ENCODE assay signal across 10 mouse cellular contexts in the genomic region with DNA sequence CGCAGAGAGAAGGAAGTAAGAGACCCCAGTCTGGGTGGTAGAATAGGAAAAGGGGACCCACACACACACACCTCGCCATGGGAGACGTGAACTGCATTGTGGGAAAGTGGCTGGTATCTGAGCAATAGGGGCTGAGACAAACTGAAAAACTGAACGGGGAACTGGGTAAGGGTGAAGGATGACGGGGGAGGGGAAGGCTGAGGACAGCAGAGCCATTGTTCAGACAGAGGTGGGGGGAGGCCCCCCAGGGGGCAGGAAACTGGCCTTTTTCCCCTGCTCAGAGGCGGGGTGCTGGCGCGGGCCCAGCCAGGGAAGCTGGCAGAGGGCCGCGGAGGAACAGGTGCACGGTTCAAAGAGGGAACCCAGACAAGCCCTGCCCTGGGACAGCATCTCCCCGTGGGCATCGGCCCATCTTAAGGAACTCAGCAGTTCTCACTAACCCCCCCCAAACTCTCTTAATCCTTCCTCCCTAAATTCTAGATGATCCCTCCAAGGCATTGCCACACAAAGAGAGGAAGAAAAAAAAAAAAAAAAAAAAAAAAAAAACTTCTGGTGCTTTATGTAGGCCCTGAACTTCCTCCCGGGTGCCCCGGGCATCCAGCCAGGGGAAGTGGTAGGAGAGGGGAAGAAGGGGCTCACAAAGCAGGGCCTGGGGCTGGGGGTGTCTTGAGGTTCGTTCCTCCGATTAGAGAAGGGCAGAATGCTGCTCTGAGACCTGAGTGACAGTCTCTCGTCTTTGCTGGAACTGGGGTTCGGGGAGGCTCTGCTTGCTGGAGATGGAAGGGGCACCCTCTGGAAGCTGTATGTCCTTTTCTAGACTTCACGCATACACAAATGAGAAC. TPM values are rescaled to one million over a fixed set of nuclear protein-coding genes. Genes with fewer than 3 reads are reported as not detected.
A peak's percentile ranks its signal among the peaks of the same experiment; 100 is the strongest.
DNase-seq lines count a peak whose midpoint lies in the region; ATAC-seq and TF ChIP-seq lines count a peak whose summit lies in the region.
"Had no signal": no experiment of that assay in that cellular context is flagged by ENCODE, and none has a peak within 500 bp of the region (broad histone marks: within the 10 kb centered on the region; RNA-seq: fewer than 3 reads in every experiment).

No protein-coding gene starts in this region.

- peak overlapping the region; percentile 97 for H3K27ac ChIP-seq in MEL (ENCODE audit: control insufficient read depth, low read depth, low read length)
- H3K27ac ChIP-seq in forebrain, embryonic 15.5 days (replicated peaks): peak overlapping the region; percentile 52
- H3K27ac ChIP-seq in liver, embryonic 15.5 days (replicated peaks): peak overlapping the region; percentile 98

- TF ChIP-seq RAD21 in MEL (IDR thresholded peaks at IDR 0.05; ENCODE audit: low read depth, low read length): no peak

- peak; percentile 63 for ATAC-seq in forebrain, embryonic 15.5 days (replicated peaks)
- no peak for ATAC-seq in liver, embryonic 15.5 days (ENCODE audit: insufficient read depth)

- H3ac ChIP-seq in myocyte (ENCODE audit: control insufficient read depth, insufficient read length): no peak overlapping the region

- 20% methylated on average over 17 of the region's 20 CpGs for WGBS in forebrain, embryonic 15.5 days
- WGBS in liver, embryonic 15.5 days (ENCODE audit: insufficient replicate concordance): 13% methylated on average over 20 of the region's 20 CpGs

- peaks cover 16 to 61% of the 10 kb centered on the region in 2 experiments for H3K4me1 ChIP-seq in MEL (ENCODE audit: control insufficient read depth in 1 of 2, insufficient read depth in 2 of 2, low read length in 2 of 2)
- H3K4me1 ChIP-seq in forebrain, embryonic 15.5 days: peaks cover 18% of the 10 kb centered on the region
- H3K4me1 ChIP-seq in liver, embryonic 15.5 days (replicated peaks): peaks cover 80% of the 10 kb centered on the region

- H3K79me2 ChIP-seq in MEL (ENCODE audit: control insufficient read depth, insufficient read depth, low read length, poor library complexity) (peaks cover 53% of the 10 kb centered on the region), myocyte (ENCODE audit: control insufficient read depth, insufficient read depth) (peaks cover 33% of the 10 kb centered on the region)

- peak; percentile 27 to 48 for DNase-seq in frontal cortex, postnatal 14 days (ENCODE audit: low spot score in 2 of 2)
- DNase-seq in frontal cortex, postnatal 36 days (ENCODE audit: low spot score in 2 of 2): no peak
- DNase-seq in MEL (ENCODE audit: low read depth, low spot score): peak; percentile 89
- peak; percentile 87 for DNase-seq in induced T-regulatory cell, adult 2 months (ENCODE audit: low read depth)
- DNase-seq in thymus, postnatal 25 days: peak; percentile 92

- TF ChIP-seq EP300 in MEL (IDR thresholded peaks at IDR 0.05; ENCODE audit: low read depth in 1 of 2, low read length in 2 of 2): peak; percentile 43 to 66

- peak overlapping the region; percentile 23; the same call in 1 of the 2 replicates for H3K4me2 ChIP-seq in forebrain, embryonic 15.5 days (replicated peaks)
- peak overlapping the region; percentile 92 for H3K4me2 ChIP-seq in liver, embryonic 15.5 days
- peak overlapping the region; percentile 50 for H3K4me2 ChIP-seq in myocyte (ENCODE audit: low read depth)

- peak overlapping the region; percentile 95 for H3K9ac ChIP-seq in MEL (ENCODE audit: control insufficient read depth, low read depth, low read length, poor library complexity, severe bottlenecking)
- H3K9ac ChIP-seq in forebrain, embryonic 15.5 days (replicated peaks): no peak overlapping the region
- H3K9ac ChIP-seq in liver, embryonic 15.5 days: peak overlapping the region; percentile 100

- H3K4me3 ChIP-seq in MEL (ENCODE audit: control insufficient read depth in 1 of 2, insufficient read depth in 1 of 2, low read depth in 2 of 2, low read length in 2 of 2) (peak overlapping the region; percentile 74 to 90), myocyte (no peak overlapping the region)
- no peak overlapping the region for H3K4me3 ChIP-seq in forebrain, embryonic 15.5 days
- H3K4me3 ChIP-seq in liver, embryonic 15.5 days (replicated peaks): peak overlapping the region; percentile 86

- TF ChIP-seq POLR2A in MEL (IDR thresholded peaks at IDR 0.05; ENCODE audit: control insufficient read depth in 1 of 2, insufficient read depth in 1 of 2, low read depth in 1 of 2, low read length in 2 of 2, poor library complexity in 1 of 2): peak in 1 of 2 experiments; percentile 61; a peak in 2 of 4 replicates
- no peak for TF ChIP-seq POLR2A in myocyte (IDR thresholded peaks at IDR 0.05; ENCODE audit: insufficient read length, low read depth)

- peaks cover 9 to 40% of the 10 kb centered on the region in 2 experiments for H3K36me3 ChIP-seq in MEL (ENCODE audit: control insufficient read depth in 1 of 2, insufficient read depth in 2 of 2, low read length in 2 of 2)
- no peaks in the 10 kb centered on the region for H3K36me3 ChIP-seq in forebrain, embryonic 15.5 days
- peaks cover 52% of the 10 kb centered on the region for H3K36me3 ChIP-seq in liver, embryonic 15.5 days (replicated peaks)
- no peaks in the 10 kb centered on the region for H3K36me3 ChIP-seq in myocyte (ENCODE audit: control insufficient read depth, insufficient read depth)

- 0 out of 6 replicates have a peak, but pooled peaks of 1 of the 3 experiments have one; percentile 1 for TF ChIP-seq CTCF in MEL (IDR thresholded peaks at IDR 0.05 in 2 of 3, conservative IDR thresholded peaks at IDR 0.05 in 1 of 3; ENCODE audit: control insufficient read depth in 1 of 3, insufficient read depth in 1 of 3, low read depth in 2 of 3, low read length in 3 of 3, poor library complexity in 1 of 3, severe bottlenecking in 1 of 3)

- no peaks in the 10 kb centered on the region for H3K9me3 ChIP-seq in MEL (replicated peaks; ENCODE audit: insufficient read depth, low read length)
- no peaks in the 10 kb centered on the region for H3K9me3 ChIP-seq in forebrain, embryonic 15.5 days
- no peaks in the 10 kb centered on the region for H3K9me3 ChIP-seq in liver, embryonic 15.5 days (replicated peaks)

- H3K27me3 ChIP-seq in MEL (ENCODE audit: control insufficient read depth in 1 of 2, insufficient read depth in 2 of 2, low read length in 2 of 2): no peaks in the 10 kb centered on the region
- H3K27me3 ChIP-seq in forebrain, embryonic 15.5 days: peaks cover 7% of the 10 kb centered on the region; the same call in 1 of the 2 replicates
- H3K27me3 ChIP-seq in liver, embryonic 15.5 days: no peaks in the 10 kb centered on the region
- no peaks in the 10 kb centered on the region for H3K27me3 ChIP-seq in myocyte (ENCODE audit: control insufficient read depth, insufficient read depth, insufficient read length)

TF ChIP-seq in MEL, 35 proteins besides CTCF, POLR2A, EP300 and RAD21 (continues in another document):
- peak; percentile 59; the same call in 1 of the 2 replicates for TF ChIP-seq MYC (IDR thresholded peaks at IDR 0.05; ENCODE audit: low read depth, low read length)
- TF ChIP-seq JUND (IDR thresholded peaks at IDR 0.05; ENCODE audit: low read depth, low read length): no peak
- TF ChIP-seq E2F4 (IDR thresholded peaks at IDR 0.05; ENCODE audit: borderline replicate concordance, low read depth, low read length): no peak
- peak; percentile 4 for TF ChIP-seq RCOR1 (IDR thresholded peaks at IDR 0.05; ENCODE audit: low read depth, low read length)

TF ChIP-seq in myocyte, 11 proteins besides CTCF, POLR2A, EP300 and RAD21:
- TF ChIP-seq E2F4 (IDR thresholded peaks at IDR 0.05; ENCODE audit: insufficient read depth) (no peak), MYOG (IDR thresholded peaks at IDR 0.05; ENCODE audit: control insufficient read depth in 1 of 3, insufficient read depth in 1 of 3, insufficient read length in 2 of 3, low read depth in 2 of 3) (peak in 2 of 3 experiments; percentile 15 to 72), MYOD1 (IDR thresholded peaks at IDR 0.05; ENCODE audit: control insufficient read depth in 1 of 3, insufficient read length in 2 of 3, low read depth in 2 of 3) (peak in 2 of 3 experiments; percentile 60 to 67), TCF3 (IDR thresholded peaks at IDR 0.05; ENCODE audit: insufficient read length, low read depth) (no peak)

RNA-seq across cellular contexts. Expression of gene Kcnn4, which starts 3.7 kb away (rescaled TPM):
- 175 and 256 TPM in 2 replicates for total RNA-seq in MEL (2012; rRNA removed)
- polyA plus RNA-seq in MEL (2012; ENCODE audit: insufficient read depth in 1 of 2, insufficient read length in 2 of 2, low read depth in 1 of 2, low replicate concordance in 2 of 2, missing spikeins in 1 of 2) (100 to 1,000 TPM in 1 of 2 experiments, not detected in 1; 188 TPM), myocyte (2012; fragmentation: generic; extraction: Trizol) (37.4 TPM)
- polyA plus RNA-seq in forebrain, embryonic 15.5 days (2015; fragmentation: Nextera tagmentation; extraction: Ambion mirVana): 0.56 and 0.63 TPM in 2 replicates
- 127 and 144 TPM in 2 replicates for polyA plus RNA-seq in liver, embryonic 15.5 days (2015; fragmentation: Nextera tagmentation; extraction: Ambion mirVana)

RNA-seq across cellular contexts. Expression of gene Lypd5, which starts 24.8 kb away (rescaled TPM):
- total RNA-seq in MEL (2012; rRNA removed): not detected in 2 replicates
- not detected for polyA plus RNA-seq in MEL (2012; ENCODE audit: insufficient read depth in 1 of 2, insufficient read length in 2 of 2, low read depth in 1 of 2, low replicate concordance in 2 of 2, missing spikeins in 1 of 2)
- not detected in 2 replicates for polyA plus RNA-seq in forebrain, embryonic 15.5 days (2015; fragmentation: Nextera tagmentation; extraction: Ambion mirVana)
- polyA plus RNA-seq in liver, embryonic 15.5 days (2015; fragmentation: Nextera tagmentation; extraction: Ambion mirVana): not detected in 2 replicates
- polyA plus RNA-seq in myocyte (2012; fragmentation: generic; extraction: Trizol): not detected
- total RNA-seq: ES-E14; gastrocnemius, postnatal 4 days had no signal

RNA-seq across cellular contexts. Expression of gene Smg9, which starts 25.7 kb away (rescaled TPM):
- total RNA-seq in MEL (2012; rRNA removed): 47.5 and 54.6 TPM in 2 replicates
- 10 to 100 TPM in 1 of 2 experiments, not detected in 1; 95.3 TPM for polyA plus RNA-seq in MEL (2012; ENCODE audit: insufficient read depth in 1 of 2, insufficient read length in 2 of 2, low read depth in 1 of 2, low replicate concordance in 2 of 2, missing spikeins in 1 of 2)
- 33.4 and 36.6 TPM in 2 replicates for polyA plus RNA-seq in forebrain, embryonic 15.5 days (2015; fragmentation: Nextera tagmentation; extraction: Ambion mirVana)
- polyA plus RNA-seq in liver, embryonic 15.5 days (2015; fragmentation: Nextera tagmentation; extraction: Ambion mirVana): 14.8 and 15.9 TPM in 2 replicates
- 17.4 TPM for polyA plus RNA-seq in myocyte (2012; fragmentation: generic; extraction: Trizol)

RNA-seq across cellular contexts. Expression of gene Tescl, which starts 40.0 kb away (rescaled TPM):
- total RNA-seq in MEL (2012; rRNA removed): not detected in 2 replicates
- not detected for polyA plus RNA-seq in MEL (2012; ENCODE audit: insufficient read depth in 1 of 2, insufficient read length in 2 of 2, low read depth in 1 of 2, low replicate concordance in 2 of 2, missing spikeins in 1 of 2)
- polyA plus RNA-seq in forebrain, embryonic 15.5 days (2015; fragmentation: Nextera tagmentation; extraction: Ambion mirVana): not detected in 2 replicates
- polyA plus RNA-seq in liver, embryonic 15.5 days (2015; fragmentation: Nextera tagmentation; extraction: Ambion mirVana): not detected in 2 replicates
- polyA plus RNA-seq in myocyte (2012; fragmentation: generic; extraction: Trizol): 0.05 TPM

RNA-seq across cellular contexts. Expression of gene Zfp94, which starts 57.3 kb away (rescaled TPM):
- 5.9 and 6.9 TPM in 2 replicates for total RNA-seq in MEL (2012; rRNA removed)
- polyA plus RNA-seq in MEL (2012; ENCODE audit: insufficient read depth in 1 of 2, insufficient read length in 2 of 2, low read depth in 1 of 2, low replicate concordance in 2 of 2, missing spikeins in 1 of 2) (1 to 10 TPM in 1 of 2 experiments, not detected in 1; 5.9 TPM), myocyte (2012; fragmentation: generic; extraction: Trizol) (2.1 TPM)
- polyA plus RNA-seq in forebrain, embryonic 15.5 days (2015; fragmentation: Nextera tagmentation; extraction: Ambion mirVana): 24.5 and 24.7 TPM in 2 replicates
- 1.7 TPM in 2 replicates for polyA plus RNA-seq in liver, embryonic 15.5 days (2015; fragmentation: Nextera tagmentation; extraction: Ambion mirVana)

Comparison
In these comparisons a context has a peak if more than half of its experiments do, and no peak if none do; other contexts are left out.
1. DNase-seq: peak in frontal cortex, postnatal 14 days (2 of 2), MEL (single experiment), induced T-regulatory cell, adult 2 months (single experiment) and thymus, postnatal 25 days (single experiment); none in frontal cortex, postnatal 36 days (0 of 2).
2. H3K4me3 ChIP-seq: peak in MEL (2 of 2) and liver, embryonic 15.5 days (single experiment); none in forebrain, embryonic 15.5 days (single experiment) and myocyte (single experiment).
3. H3K4me2 ChIP-seq: peak in every context shown above with its lines; median percentile 92 in liver, embryonic 15.5 days; 50 in myocyte; 23 in forebrain, embryonic 15.5 days.
4. RNA of gene Kcnn4, which starts 3.7 kb away (polyA plus RNA-seq): 188 TPM in MEL, 127 to 144 TPM in liver, embryonic 15.5 days and 37.4 TPM in myocyte (single experiment); 0.56 to 0.63 TPM in forebrain, embryonic 15.5 days; every median in the first group is over 10 times any median in the second.
5. Peak in every context shown above with its lines, with median percentiles within 50 percentile points of each other: H3K27ac ChIP-seq.